Mouse (Mus musculus): ENCODE measurements around the gene Pycr1. TPM values are rescaled to one million over a fixed set of nuclear protein-coding genes. Genes with fewer than 3 reads are reported as not detected.

The Pycr1 gene
- total RNA-seq, 2 experiments from 2014 or later: 15.1 to 18.1 TPM

DNA sequence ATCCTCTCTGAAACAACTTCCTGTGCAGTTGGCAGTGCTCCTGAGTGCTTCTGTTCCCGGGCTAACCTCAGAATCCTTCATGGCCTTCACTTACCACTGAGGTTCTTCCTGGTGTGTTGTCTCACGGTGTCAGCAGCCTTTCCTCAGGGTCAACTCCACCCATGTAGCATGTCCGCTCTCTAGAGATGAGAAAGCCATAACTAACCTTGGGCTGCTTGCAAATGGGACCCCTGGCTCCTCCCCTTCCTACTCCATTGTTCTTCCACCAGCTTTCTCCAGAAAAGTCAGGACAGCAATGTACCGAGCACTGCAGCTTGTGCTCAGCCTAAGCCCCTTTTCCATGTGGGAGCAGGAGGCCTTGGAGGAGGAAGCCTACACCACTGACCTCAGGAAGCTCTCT, 36.8 kb downstream of the Pycr1 start:
- no peak for DNase-seq

DNA sequence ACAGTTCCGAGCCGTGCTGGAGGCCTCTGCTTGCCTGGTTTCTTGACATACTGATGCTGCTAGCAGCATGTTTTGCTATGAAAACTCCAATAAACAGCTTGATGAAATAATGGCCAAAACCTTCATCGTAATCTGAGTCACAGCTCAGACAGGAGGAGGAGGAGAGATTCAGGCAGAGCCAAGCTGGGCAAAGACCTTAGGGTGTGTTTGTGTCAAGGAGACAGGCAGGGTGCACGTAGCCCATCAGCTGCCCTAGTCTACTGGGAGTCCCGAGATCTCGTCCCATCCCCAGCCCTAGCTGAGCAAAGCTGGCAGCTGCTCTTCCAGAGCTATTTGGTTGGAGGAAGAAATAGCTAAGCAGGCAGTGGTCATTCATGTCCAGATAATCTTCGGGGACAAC, 37.9 kb downstream of the Pycr1 start:
- no peak for DNase-seq

DNA sequence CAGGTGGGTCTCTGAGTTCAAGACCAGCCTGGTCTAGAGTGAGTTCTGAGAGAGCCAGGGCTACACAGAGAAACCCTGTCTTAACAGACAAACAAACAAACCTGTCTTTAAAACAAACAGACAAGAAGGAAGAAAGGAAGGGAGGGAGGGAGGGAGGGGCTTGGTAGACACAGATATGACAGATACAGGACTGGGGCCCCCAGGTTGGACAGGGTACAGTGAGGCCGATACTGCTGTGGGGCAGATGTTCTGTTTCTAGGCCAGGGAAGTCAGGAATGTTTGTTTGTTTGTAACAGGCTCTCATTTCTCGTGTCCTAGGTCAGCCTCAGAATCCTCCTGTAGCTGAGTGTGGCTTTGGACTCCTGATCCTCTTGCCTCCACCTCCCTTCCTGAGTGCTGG, 40.0 kb downstream of the Pycr1 start:
- DNase-seq: no peak

DNA sequence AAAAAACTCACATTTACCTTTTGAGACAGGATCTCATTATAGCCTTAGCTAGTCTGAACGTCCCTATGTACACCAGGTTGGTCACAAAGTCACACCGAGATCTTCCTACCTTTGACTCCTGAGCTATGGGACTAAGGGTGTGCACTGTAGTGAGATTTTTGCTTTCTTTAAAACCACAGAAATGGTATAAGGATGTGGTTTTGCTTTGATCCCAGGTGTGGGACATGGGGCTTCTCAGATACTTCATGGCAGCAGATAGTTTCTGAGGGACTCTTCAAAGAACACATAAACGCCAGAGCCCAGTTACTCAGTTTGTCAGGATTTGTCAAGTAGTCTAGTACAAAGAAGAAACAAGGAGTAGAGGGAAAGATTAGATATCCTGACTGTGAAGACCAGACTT, 42.9 kb downstream of the Pycr1 start:
- no peak for DNase-seq

DNA sequence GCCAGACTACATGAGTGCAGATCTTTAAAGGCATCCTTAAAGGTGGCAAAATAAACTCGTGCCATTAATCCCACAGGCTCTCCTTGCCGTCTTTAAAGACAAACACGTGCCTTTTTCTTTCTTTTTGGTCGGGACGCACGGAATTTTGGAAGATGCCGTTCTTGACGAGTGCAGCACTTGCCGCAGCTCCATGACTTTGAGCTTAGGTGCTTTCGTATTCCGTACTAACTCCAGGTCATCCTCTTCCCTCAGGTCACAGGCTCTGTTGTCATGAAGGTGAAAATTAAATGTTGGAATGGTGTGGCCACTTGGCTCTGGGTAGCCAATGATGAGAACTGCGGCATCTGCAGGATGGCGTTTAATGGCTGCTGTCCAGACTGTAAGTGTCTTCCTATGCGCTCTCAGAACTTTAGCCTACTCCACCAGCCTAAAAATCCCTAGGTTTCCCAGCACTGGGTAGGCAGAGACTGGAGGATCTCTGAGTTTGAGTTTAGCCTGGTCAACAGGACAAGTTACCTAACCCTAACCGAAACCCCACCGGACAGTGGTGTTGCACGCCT, 44.5 kb downstream of the Pycr1 start:
- DNase-seq: no peak

DNA sequence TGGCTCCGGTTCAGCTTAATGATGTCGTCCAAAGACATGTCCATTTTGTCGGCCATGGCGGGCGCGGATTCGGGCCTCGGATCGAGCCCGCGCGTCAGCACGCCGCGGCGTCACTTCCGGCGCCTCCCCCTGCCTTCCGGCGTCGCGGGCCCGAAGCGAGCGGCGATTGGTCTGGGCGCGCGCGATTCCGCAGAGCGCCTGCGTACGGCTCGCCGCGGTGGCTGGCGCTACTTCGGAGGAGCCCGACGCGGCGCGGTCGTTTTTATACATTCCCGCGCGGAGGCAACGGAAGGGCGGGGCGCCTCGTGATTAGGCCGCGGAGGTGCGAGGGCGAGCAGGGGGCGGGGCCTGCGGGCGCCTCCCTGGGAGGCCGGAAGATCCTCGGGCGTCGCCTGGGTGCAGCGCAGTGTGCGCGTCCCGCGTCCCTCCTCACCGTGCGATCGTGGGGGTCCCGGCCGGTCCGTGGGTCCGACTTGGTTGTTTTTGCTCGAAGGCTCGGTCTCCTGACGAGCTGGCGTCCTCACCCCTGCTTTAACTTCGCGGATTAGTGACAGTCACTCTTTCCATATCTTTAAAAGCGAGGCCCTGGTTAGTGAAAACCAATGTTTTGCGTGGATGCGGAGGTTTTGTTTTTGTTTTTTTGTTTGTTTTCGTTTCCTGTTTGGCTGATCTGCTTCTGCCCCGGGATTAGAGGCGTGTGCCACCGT, 45.1 kb downstream of the Pycr1 start, which contains the start of the genes Alyref and Anapc11:
TSS of gene Alyref (minus strand) at position 83 of the 707 bp plus-strand sequence.
TSS of gene Anapc11 (plus strand) at position 139 of the 707 bp plus-strand sequence.
- peak; percentile 96 for DNase-seq

DNA sequence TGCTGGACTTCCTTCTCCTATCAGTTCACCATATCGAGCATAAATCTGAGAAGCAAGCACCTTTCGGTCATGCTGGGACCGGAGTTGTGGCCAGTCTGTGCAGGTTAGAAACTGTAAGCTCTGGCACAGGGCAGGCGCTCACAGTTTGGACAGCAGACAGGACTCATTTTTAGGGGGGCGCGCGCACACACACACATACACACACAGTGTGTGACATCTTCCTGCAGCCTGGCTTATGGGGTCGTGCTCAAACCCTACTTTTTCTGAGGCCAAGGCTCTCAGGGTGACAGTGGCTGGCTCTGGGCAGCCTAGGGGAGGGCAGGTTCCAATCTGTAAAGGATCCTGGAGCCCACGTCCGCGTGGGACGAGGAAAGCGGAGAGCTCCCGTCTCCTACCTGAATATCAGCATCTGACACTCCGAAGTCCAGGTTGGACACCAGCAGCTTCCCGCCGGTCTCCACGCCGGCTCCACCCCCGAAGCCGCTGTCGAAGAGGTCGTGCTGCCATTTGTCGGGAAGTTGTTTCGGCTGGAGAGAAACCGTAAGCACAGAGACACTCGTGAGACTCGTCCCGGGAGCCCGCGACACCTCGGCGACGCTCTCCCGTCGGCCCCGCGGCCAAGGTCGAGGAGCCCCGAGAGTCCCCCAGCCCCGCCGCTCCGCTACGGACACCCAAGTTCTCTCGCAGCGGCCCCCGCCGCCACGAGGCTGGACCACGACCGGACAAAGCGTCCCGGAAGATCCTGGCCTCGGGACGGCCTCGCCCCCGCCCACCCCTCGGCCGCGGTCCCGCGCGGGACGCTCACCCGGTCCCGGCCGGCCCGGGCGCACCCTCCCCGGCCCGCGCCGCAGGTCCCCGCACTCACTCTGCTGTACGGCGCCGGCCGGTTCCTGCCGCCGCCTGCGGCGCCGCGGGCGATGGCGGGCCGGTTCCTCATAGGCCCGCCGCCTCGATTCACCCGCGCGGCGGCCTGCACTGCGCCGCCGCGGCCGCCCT, 46.0 kb downstream of the Pycr1 start:
- DNase-seq: no peak

DNA sequence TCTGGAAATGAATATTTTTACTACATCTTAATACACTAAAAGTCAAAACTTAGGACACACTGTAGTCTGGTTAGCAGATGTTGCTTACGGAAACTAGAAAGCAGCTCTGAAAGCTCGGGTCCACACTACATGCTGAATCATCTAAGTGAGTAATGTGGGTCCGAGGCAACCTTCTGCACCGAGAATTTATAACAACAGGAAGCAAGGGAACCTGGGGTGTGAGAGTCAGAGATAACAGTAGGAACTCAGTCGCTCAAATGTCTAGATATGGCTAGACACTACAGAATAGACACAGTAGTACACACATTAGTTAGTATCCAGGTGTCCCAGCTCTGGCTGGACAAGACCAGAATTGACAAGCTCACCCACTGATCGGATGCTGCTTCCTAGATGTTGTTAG, 55.0 kb downstream of the Pycr1 start:
- no peak for DNase-seq

Small RNAs within 50 kb of the gene (microRNA-seq; reads per million reads assigned to microRNA genes)
- 0 to 0.25 reads per million in 2 experiments for gene Mir6936

Other genes with a start within 250 kb of the Pycr1 start
- 10 to 100 TPM; 60.6 to 66.6 TPM for gene Nploc4, start 206.1 kb downstream of the Pycr1 start, total RNA-seq (2021)
- gene Tspan10, start 201.1 kb downstream of the Pycr1 start, total RNA-seq (2021): not detected
- under 1 TPM; 0.23 to 0.41 TPM for gene Pde6g, start 190.3 kb downstream of the Pycr1 start, total RNA-seq (2021)
- gene Oxld1, start 185.7 kb downstream of the Pycr1 start, total RNA-seq (2021): 10 to 100 TPM; 21.2 to 24.1 TPM
- 1 to 10 TPM; 5.5 to 6.8 TPM for gene Ccdc137, start 185.7 kb downstream of the Pycr1 start, total RNA-seq (2021)
- gene Arl16, start 176.2 kb downstream of the Pycr1 start, total RNA-seq (2021): 10 to 100 TPM; 16.1 to 17.5 TPM
- 100 to 1,000 TPM; 121 to 147 TPM for gene Mrpl12, start 159.2 kb downstream of the Pycr1 start, total RNA-seq (2021)
- 10 to 100 TPM in 1 of 2 experiments, 1 to 10 TPM in 1; 9.7 to 11.1 TPM for gene Slc25a10, start 151.9 kb downstream of the Pycr1 start, total RNA-seq (2021)
- gene Gcgr, start 113.1 kb downstream of the Pycr1 start, total RNA-seq (2021): under 1 TPM; 0.09 to 0.75 TPM
- 10 to 100 TPM; 51.3 to 52.7 TPM for gene Mcrip1, start 94.0 kb downstream of the Pycr1 start, total RNA-seq (2021)
- 100 to 1,000 TPM; 156 to 183 TPM for gene Ppp1r27, start 92.6 kb downstream of the Pycr1 start, total RNA-seq (2021)
- gene P4hb, start 70.5 kb downstream of the Pycr1 start, total RNA-seq (2021): 100 to 1,000 TPM; 349 to 414 TPM
- gene Arhgdia, start 62.1 kb downstream of the Pycr1 start, total RNA-seq (2021): 100 to 1,000 TPM; 163 to 197 TPM
- gene Alyref, start 45.4 kb downstream of the Pycr1 start, total RNA-seq (2021): 10 to 100 TPM; 72.1 to 77.3 TPM
- 10 to 100 TPM; 60.1 to 67.6 TPM for gene Anapc11, start 45.3 kb downstream of the Pycr1 start, total RNA-seq (2021)
- gene Npb, start 35.3 kb downstream of the Pycr1 start, total RNA-seq (2021): not detected
- gene Pcyt2, start 25.8 kb downstream of the Pycr1 start, total RNA-seq (2021): 10 to 100 TPM; 29.7 to 30.9 TPM
- gene Sirt7, start 18.5 kb downstream of the Pycr1 start, total RNA-seq (2021): 1 to 10 TPM; 6.5 to 9.2 TPM
- 10 to 100 TPM; 27.6 to 39.6 TPM for gene Mafg, start 10.2 kb downstream of the Pycr1 start, total RNA-seq (2021)
- 10 to 100 TPM; 89.2 to 92.0 TPM for gene Myadml2, start 4.4 kb upstream of the Pycr1 start, total RNA-seq (2021)
- 1 to 10 TPM in 1 of 2 experiments, not detected in 1; 1.2 TPM for gene Notum, start 17.4 kb upstream of the Pycr1 start, total RNA-seq (2021)
- gene Aspscr1, start 29.2 kb upstream of the Pycr1 start, total RNA-seq (2021): 10 to 100 TPM; 34.8 to 39.8 TPM
- 10 to 100 TPM; 34.9 to 35.6 TPM for gene Cenpx, start 70.0 kb upstream of the Pycr1 start, total RNA-seq (2021)
- 10 to 100 TPM in 1 of 2 experiments, 1 to 10 TPM in 1; 7.7 to 10.1 TPM for gene Lrrc45, start 70.2 kb upstream of the Pycr1 start, total RNA-seq (2021)
- 1 to 10 TPM; 1.8 to 2.7 TPM for gene Rac3, start 77.7 kb upstream of the Pycr1 start, total RNA-seq (2021)
- gene Dcxr, start 83.5 kb upstream of the Pycr1 start, total RNA-seq (2021): 1 to 10 TPM; 3.4 to 3.7 TPM
- 10 to 100 TPM in 1 of 2 experiments, 1 to 10 TPM in 1; 9.9 to 10.8 TPM for gene Cbr2, start 88.3 kb upstream of the Pycr1 start, total RNA-seq (2021)
- 10 to 100 TPM; 13.3 to 15.9 TPM for gene Hmga1b, start 119.0 kb upstream of the Pycr1 start, total RNA-seq (2021)
- gene Rfng, start 140.4 kb upstream of the Pycr1 start, total RNA-seq (2021): 1 to 10 TPM; 6.3 to 7.7 TPM
- gene Gps1, start 140.5 kb upstream of the Pycr1 start, total RNA-seq (2021): 10 to 100 TPM; 57.3 to 61.5 TPM
- 10 to 100 TPM; 29.9 to 34.0 TPM for gene Dus1l, start 152.6 kb upstream of the Pycr1 start, total RNA-seq (2021)
- gene Fasn, start 180.8 kb upstream of the Pycr1 start, total RNA-seq (2021): 10 to 100 TPM; 21.8 to 26.4 TPM

Data from gastrocnemius, postnatal 10 days (tissue).